Mouse (Mus musculus) G1E (cell line): ENCODE measurements around the gene Pla1a. TPM values are rescaled to one million over a fixed set of nuclear protein-coding genes. Genes with fewer than 3 reads are reported as not detected.

Source experiments
- ATAC-seq: 2 replicates; pipeline ENCODE4 v1.8.0; 2016; ENCODE audit warnings: mild to moderate bottlenecking; ENCODE audit not compliant: insufficient number of reproducible peaks, poor library complexity, low FRiP score, severe bottlenecking; ENCODE audit errors: extremely low read depth
- DNase-seq: peaks from one replicate; pipeline ENCODE4 v3.0.0; 2012; ENCODE audit warnings: low spot score
- H3K27me3 ChIP-seq: 2 replicates; pipeline ENCODE4 v1.6.1; 2012; ENCODE audit warnings: mild to moderate bottlenecking, low read length, inconsistent platforms; ENCODE audit not compliant: insufficient read depth
- H3K36me3 ChIP-seq: replicated peaks from 2 replicates; pipeline ENCODE3; 2012; ENCODE audit warnings: mild to moderate bottlenecking, inconsistent platforms
- H3K4me1 ChIP-seq: 2 replicates; pipeline ENCODE4 v1.6.1; 2012; ENCODE audit warnings: low read depth, low read length, inconsistent platforms, mixed read lengths; ENCODE audit not compliant: insufficient read depth
- H3K4me3 ChIP-seq: 2 replicates; pipeline ENCODE4 v1.5.1; 2012; ENCODE audit warnings: low read depth, mild to moderate bottlenecking, inconsistent platforms, low read length, moderate library complexity, mixed read lengths
- H3K9me3 ChIP-seq: replicated peaks from 2 replicates; pipeline ENCODE4 v1.6.1; 2012; ENCODE audit warnings: inconsistent platforms
- CTCF ChIP-seq: IDR thresholded peaks from 2 replicates; pipeline ENCODE4 v1.5.1; 2012; ENCODE audit warnings: low read depth, low read length, inconsistent platforms, mixed read lengths
- GATA1 ChIP-seq: IDR thresholded peaks from 2 replicates; pipeline ENCODE4 v1.6.1; 2012; ENCODE audit warnings: borderline replicate concordance, low read length, inconsistent platforms, mixed read lengths
- GATA2 ChIP-seq: IDR thresholded peaks from 2 replicates; pipeline ENCODE4 v1.6.1; 2012; ENCODE audit warnings: low read depth, low read length, inconsistent platforms, borderline replicate concordance
- POLR2AphosphoS5 ChIP-seq: IDR thresholded peaks from 2 replicates; pipeline ENCODE4 v1.6.1; 2012; ENCODE audit warnings: low read depth, low read length, inconsistent platforms; ENCODE audit not compliant: insufficient replicate concordance
- TAL1 ChIP-seq: conservative IDR thresholded peaks from 2 replicates; pipeline ENCODE4 v1.6.1; 2012; ENCODE audit warnings: low read depth, low read length, inconsistent platforms, mixed read lengths
- polyA plus RNA-seq: library from polyadenylated mRNA; stranded (reverse); fragments of >175 nt; gene quantifications from 2 replicates; pipeline ENCODE4 v1.2.3, GENCODE M21; 2012
- total RNA-seq, 2 experiments: library from RNA; stranded (forward) in 1 of 2; stranded (reverse) in 1 of 2; fragments of 200-1000 nt in 1 of 2; fragments of >200 nt in 1 of 2; fragmentation: Nextera tagmentation in 1 of 2; gene quantifications; 2 replicates each; pipeline ENCODE4 v1.2.3; 2014 to 2017

The Pla1a gene
- total and polyA plus RNA-seq, 3 experiments, result 0.16 to 1.7 TPM; not detected in 1

DNA sequence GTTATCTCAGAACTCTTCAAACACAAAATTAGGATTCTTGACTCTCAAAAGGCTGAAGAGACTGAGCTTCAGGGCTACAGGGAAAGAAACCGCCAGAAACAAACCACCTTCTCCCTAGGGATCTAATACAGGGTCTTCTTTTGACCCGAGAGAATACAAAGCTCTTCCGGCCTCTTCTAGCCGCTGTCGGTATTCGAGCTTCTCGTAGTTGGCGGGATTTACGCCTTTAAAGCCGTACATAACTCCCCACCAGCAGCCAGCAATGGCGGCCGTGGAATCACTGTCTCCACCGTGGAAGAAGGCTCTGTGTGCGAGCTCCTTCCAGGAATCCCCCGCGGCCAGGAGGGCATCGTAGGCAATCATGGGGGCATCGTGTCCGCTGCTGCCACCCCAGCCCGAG is 12.6 kb upstream of the Pla1a start:
- Histone ChIP-seq H3K4me1 (peaks cover 60% of the 10 kb centered on the region), H3K27me3 (no peaks in the 10 kb centered on the region), H3K4me3 (no peak overlapping the region), H3K36me3 (peaks cover 91% of the 10 kb centered on the region), H3K9me3 (no peaks in the 10 kb centered on the region)
- ATAC-seq, result no peak
- no peak for DNase-seq
- no peak for TF ChIP-seq GATA1

DNA sequence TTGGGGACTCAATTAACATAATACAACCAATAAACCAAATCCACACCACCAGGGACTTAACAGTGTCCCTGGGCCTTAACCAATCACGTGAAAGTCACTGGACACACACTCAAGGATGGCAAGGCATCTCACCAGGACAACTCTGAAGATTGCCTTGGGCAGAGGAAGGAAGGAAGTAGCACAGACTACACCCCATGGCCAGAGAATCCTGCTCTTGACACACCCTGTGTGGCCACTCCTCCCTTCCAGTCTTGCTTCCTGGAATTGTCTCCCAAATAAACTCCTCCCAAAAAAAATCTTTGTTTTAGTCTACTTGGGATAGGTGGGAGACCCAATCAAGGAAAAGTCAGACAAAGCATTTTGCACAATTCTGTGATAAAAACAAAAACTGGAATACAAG is 12.1 kb upstream of the Pla1a start:
- peaks cover 54% of the 10 kb centered on the region for H3K4me1 ChIP-seq

DNA sequence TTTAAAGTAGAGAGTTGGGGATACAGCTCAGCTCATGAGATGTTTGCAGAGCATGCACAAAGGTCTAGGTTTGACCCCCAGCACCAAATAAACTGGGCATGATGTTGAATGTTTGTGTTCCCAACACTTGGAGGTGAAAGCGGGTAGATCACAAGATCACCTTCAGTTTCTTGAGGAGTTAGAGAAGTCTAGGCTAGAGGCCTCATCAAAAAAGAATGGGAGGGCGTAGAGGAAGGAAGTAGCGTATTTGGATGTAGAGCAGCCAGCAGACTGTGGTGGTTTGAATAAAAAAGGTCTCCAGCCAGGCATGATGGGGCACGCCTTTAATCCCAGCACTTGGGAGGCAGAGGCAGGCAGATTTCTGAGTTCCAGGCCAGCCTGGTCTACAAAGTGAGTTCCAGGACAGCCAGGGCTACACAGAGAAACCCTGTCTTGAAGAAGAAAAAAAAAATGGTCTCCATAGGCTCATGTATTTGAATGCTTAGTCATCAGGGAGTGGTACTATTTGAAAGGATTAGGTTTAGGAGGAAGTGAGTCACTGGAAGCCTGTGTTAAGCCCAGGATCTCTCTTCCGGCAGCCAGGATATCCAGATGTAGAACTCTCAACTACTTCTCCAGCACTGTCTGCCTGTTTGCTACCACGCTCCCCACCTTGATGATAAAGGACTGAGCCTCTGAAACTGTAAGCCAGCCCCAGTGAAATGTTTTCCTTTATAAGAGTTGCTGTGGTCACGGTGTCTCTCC is 10.9 kb upstream of the Pla1a start:
- Histone ChIP-seq H3K4me1 (peaks cover 44% of the 10 kb centered on the region), H3K27me3 (no peaks in the 10 kb centered on the region), H3K36me3 (peaks cover 74% of the 10 kb centered on the region), H3K4me3 (no peak overlapping the region), H3K9me3 (no peaks in the 10 kb centered on the region)
- TF ChIP-seq POLR2AphosphoS5, result no peak
- TF ChIP-seq GATA1, result no peak
- no peak for TF ChIP-seq TAL1
- no peak for TF ChIP-seq CTCF
- no peak for TF ChIP-seq GATA2
- DNase-seq, result no peak
- no peak; the same call in 1 of the 2 replicates for ATAC-seq

More for the DNA sequence above, 12.1 kb upstream of the Pla1a start:
- no peaks in the 10 kb centered on the region for H3K9me3 ChIP-seq
- DNase-seq, result no peak
- no peaks in the 10 kb centered on the region for H3K27me3 ChIP-seq
- peaks cover 86% of the 10 kb centered on the region for H3K36me3 ChIP-seq
- H3K4me3 ChIP-seq, result no peak overlapping the region
- no peak for TF ChIP-seq CTCF
- TF ChIP-seq GATA1, result no peak
- no peak for TF ChIP-seq POLR2AphosphoS5
- no peak for TF ChIP-seq TAL1
- TF ChIP-seq GATA2, result no peak
- ATAC-seq, result no peak

DNA sequence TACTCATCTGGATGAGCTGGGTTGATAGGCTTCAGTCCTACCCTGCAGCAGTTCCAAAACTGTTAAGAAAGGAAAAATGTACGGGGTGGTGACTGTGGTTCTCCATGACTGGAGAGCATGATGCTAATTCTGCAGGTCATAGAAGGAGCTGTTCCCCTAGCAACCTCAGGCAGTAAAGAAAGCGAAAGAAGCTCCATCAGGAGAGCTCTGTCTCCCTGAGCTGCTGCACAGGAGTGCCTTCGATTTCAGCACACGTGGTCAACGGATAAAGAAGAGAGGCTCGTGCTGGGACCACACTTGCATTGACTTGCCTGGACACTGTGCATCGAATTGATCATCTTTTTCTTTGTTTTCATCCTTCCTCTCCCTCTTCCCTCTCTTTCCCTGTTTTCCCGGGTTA is 9.3 kb upstream of the Pla1a start:
- Histone ChIP-seq H3K36me3 (peaks cover 57% of the 10 kb centered on the region), H3K4me1 (peaks cover 32% of the 10 kb centered on the region), H3K9me3 (no peaks in the 10 kb centered on the region), H3K4me3 (no peak overlapping the region), H3K27me3 (no peaks in the 10 kb centered on the region)
- TF ChIP-seq GATA1, result no peak
- no peak for TF ChIP-seq CTCF
- TF ChIP-seq GATA2, result no peak
- no peak for TF ChIP-seq POLR2AphosphoS5
- no peak for TF ChIP-seq TAL1
- DNase-seq, result no peak
- no peak for ATAC-seq

DNA sequence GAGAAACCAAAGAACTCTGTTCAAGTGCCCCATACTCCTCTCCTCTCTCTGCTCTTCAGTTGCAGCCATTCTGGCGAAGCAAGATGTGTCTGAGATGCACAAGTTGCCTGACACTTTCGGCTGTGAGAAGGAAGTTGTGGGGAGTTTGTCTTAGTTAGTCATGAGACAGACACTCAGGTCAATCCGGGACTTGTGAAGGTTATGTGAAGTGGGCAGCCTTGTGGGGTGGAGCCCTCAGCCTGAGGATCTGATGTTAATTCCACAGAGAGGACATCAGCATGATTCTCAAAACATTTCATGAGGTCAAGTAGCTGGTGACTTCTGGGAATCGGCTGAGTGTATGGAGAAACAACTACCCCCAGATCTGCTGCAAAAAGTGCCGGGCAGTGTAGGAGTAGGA is 8.7 kb upstream of the Pla1a start:
- Histone ChIP-seq H3K36me3 (peaks cover 51% of the 10 kb centered on the region), H3K4me3 (no peak overlapping the region), H3K27me3 (no peaks in the 10 kb centered on the region), H3K4me1 (peaks cover 30% of the 10 kb centered on the region), H3K9me3 (no peaks in the 10 kb centered on the region)
- no peak for DNase-seq
- no peak for ATAC-seq
- no peak for TF ChIP-seq POLR2AphosphoS5
- TF ChIP-seq GATA2, result no peak
- TF ChIP-seq CTCF, result no peak
- no peak for TF ChIP-seq GATA1
- no peak for TF ChIP-seq TAL1

DNA sequence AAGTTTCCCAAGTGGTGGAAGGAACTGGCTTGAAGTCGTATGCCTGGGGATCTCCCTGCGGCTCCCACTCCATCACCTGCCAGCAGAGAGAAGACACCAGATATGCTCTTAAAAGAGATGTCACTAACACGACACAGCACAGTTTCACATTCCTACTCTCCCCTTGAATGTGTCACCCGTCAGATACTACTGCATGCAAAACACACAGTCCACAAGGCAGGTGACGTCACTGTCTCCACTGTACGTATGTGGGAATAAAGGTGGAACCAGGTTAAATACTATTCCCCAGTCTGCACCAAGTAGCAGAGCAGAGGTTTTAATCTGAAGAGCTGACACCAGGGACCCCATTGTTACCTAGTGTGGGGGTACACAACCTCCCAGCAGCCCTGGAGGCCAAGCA is 7.5 kb upstream of the Pla1a start:
- ATAC-seq (no peak), DNase-seq (no peak)
- TF ChIP-seq GATA1 (no peak), GATA2 (no peak), POLR2AphosphoS5 (no peak), TAL1 (no peak), CTCF (no peak)
- no peaks in the 10 kb centered on the region for H3K9me3 ChIP-seq
- no peaks in the 10 kb centered on the region for H3K27me3 ChIP-seq
- H3K4me1 ChIP-seq, result peaks cover 36% of the 10 kb centered on the region
- peaks cover 39% of the 10 kb centered on the region for H3K36me3 ChIP-seq
- H3K4me3 ChIP-seq, result no peak overlapping the region
